Mouse (Mus musculus): Measurements from ENCODE around the gene Klhl12.
A peak's percentile ranks its signal among the peaks of the same experiment; 100 is the strongest.
"Not testable (repeated sequence)": the region's sequence is repeated elsewhere in the genome, so short reads cannot be mapped to it uniquely, and the experiment has no call there.

Gene Klhl12

GRCm38 (mm10) chr1:134517841-134518240, 62.5 kb downstream of the Klhl12 start:
- DNase-seq, result not testable (repeated sequence)

- DNase-seq, result peak; percentile 96
Measured at GRCm38 (mm10) chr1:134518677-134519076, 63.3 kb downstream of the Klhl12 start.

- DNase-seq, result not testable (repeated sequence)
Measured at GRCm38 (mm10) chr1:134519201-134519600, 63.9 kb downstream of the Klhl12 start.

- DNase-seq, result no peak
Measured at GRCm38 (mm10) chr1:134520001-134520721, 64.8 kb downstream of the Klhl12 start.

- DNase-seq, result no peak
Measured at GRCm38 (mm10) chr1:134521163-134521562, 65.8 kb downstream of the Klhl12 start.

- DNase-seq, result peak; percentile 16
Measured at GRCm38 (mm10) chr1:134522325-134522724, 67.0 kb downstream of the Klhl12 start.

GRCm38 (mm10) chr1:134524424-134524823, 69.1 kb downstream of the Klhl12 start:
- peak; percentile 44 for DNase-seq

GRCm38 (mm10) chr1:134525015-134525414, 69.7 kb downstream of the Klhl12 start:
- DNase-seq, result no peak

GRCm38 (mm10) chr1:134526752-134527151, 71.4 kb downstream of the Klhl12 start:
- DNase-seq, result no peak

- DNase-seq, result no peak
Measured at GRCm38 (mm10) chr1:134530618-134531017, 75.3 kb downstream of the Klhl12 start.

GRCm38 (mm10) chr1:134533710-134534109, 78.4 kb downstream of the Klhl12 start:
- not testable (repeated sequence) for DNase-seq

- DNase-seq, result no peak
Measured at GRCm38 (mm10) chr1:134535054-134535453, 79.7 kb downstream of the Klhl12 start.

GRCm38 (mm10) chr1:134535513-134535912, 80.2 kb downstream of the Klhl12 start:
- DNase-seq, result no peak

GRCm38 (mm10) chr1:134540610-134541009, 85.3 kb downstream of the Klhl12 start:
- DNase-seq, result no peak

Data from lung, postnatal 10 days (tissue).